In genomic region chr6:83866954-83867597, GRCm38 (mm10) we compare ENCODE assay signal across 8 mouse cellular contexts. TPM values are rescaled to one million over a fixed set of nuclear protein-coding genes. Genes with fewer than 3 reads are reported as not detected.
DNase-seq lines count a peak whose midpoint lies in the region; ATAC-seq and TF ChIP-seq lines count a peak whose summit lies in the region.

Gene Zfp638, plus strand, starts transcription at chr6:83867109.

- H3K9me3 ChIP-seq in MEL (replicated peaks; ENCODE audit: insufficient read depth, low read length), result no peaks in the 10 kb centered on the region
- H3K9me3 ChIP-seq in lung, embryonic 16.5 days (ENCODE audit: control insufficient read depth, low read length), result no peaks in the 10 kb centered on the region

- ATAC-seq in hematopoietic stem cell, adult 5-6 weeks (replicated peaks in 1 of 2; ENCODE audit: insufficient read depth in 1 of 2, low FRiP score in 2 of 2, low TSS enrichment in 1 of 2, low read depth in 1 of 2, poor library complexity in 2 of 2, severe bottlenecking in 2 of 2), result peak; percentile 94 to 97
- peak; percentile 98 for ATAC-seq in lung, embryonic 16.5 days (ENCODE audit: low read depth)

- WGBS in cerebellum, adult 2 months, result under 1% methylated on average over 50 of the region's 50 CpGs
- under 1% methylated on average over 50 of the region's 50 CpGs for WGBS in lung, embryonic 16.5 days

- H3K27ac ChIP-seq in MEL (ENCODE audit: control insufficient read depth, low read depth, low read length), result 0 out of 2 replicates have a peak within 1 kb of the TSS, but pooled peaks have one; percentile 21
- H3K27ac ChIP-seq in cerebellum, adult 2 months (ENCODE audit: insufficient read depth, low read length), result no peak within 1 kb of the TSS
- H3K27ac ChIP-seq in lung, embryonic 16.5 days (ENCODE audit: low read length), result peak within 1 kb of the TSS; percentile 68

- no peak for TF ChIP-seq EP300 in MEL (IDR thresholded peaks at IDR 0.05; ENCODE audit: low read depth in 1 of 2, low read length in 2 of 2)

- peaks cover 0 to 9% of the 10 kb centered on the region in 2 experiments; a peak in 2 of 4 replicates for H3K36me3 ChIP-seq in MEL (ENCODE audit: control insufficient read depth in 1 of 2, insufficient read depth in 2 of 2, low read length in 2 of 2)
- no peaks in the 10 kb centered on the region for H3K36me3 ChIP-seq in lung, embryonic 16.5 days (ENCODE audit: control insufficient read depth, insufficient read depth, low read length)

- no peak for TF ChIP-seq CTCF in MEL (IDR thresholded peaks at IDR 0.05 in 2 of 3, conservative IDR thresholded peaks at IDR 0.05 in 1 of 3; ENCODE audit: control insufficient read depth in 1 of 3, insufficient read depth in 1 of 3, low read depth in 2 of 3, low read length in 3 of 3, poor library complexity in 1 of 3, severe bottlenecking in 1 of 3)
- TF ChIP-seq CTCF in cerebellum, adult 2 months (IDR thresholded peaks at IDR 0.05; ENCODE audit: borderline replicate concordance, insufficient read depth, low read depth, low read length), result no peak

- H3K4me1 ChIP-seq in MEL (ENCODE audit: control insufficient read depth in 1 of 2, insufficient read depth in 2 of 2, low read length in 2 of 2), result 0 out of 4 replicates have a peak, but pooled peaks cover 0 to 7% of the 10 kb centered on the region in 2 experiments
- H3K4me1 ChIP-seq in cerebellum, adult 2 months (ENCODE audit: control insufficient read depth, insufficient read depth, low read length), result peaks cover 5% of the 10 kb centered on the region
- 0 out of 2 replicates have a peak, but pooled peaks cover 2% of the 10 kb centered on the region for H3K4me1 ChIP-seq in lung, embryonic 16.5 days (replicated peaks; ENCODE audit: control insufficient read depth, insufficient read depth, low read length)

- peak in 1 of 2 experiments; percentile 57; a peak in 2 of 4 replicates for TF ChIP-seq POLR2A in MEL (IDR thresholded peaks at IDR 0.05; ENCODE audit: control insufficient read depth in 1 of 2, insufficient read depth in 1 of 2, low read depth in 1 of 2, low read length in 2 of 2, poor library complexity in 1 of 2)
- TF ChIP-seq POLR2A in cerebellum, adult 2 months (IDR thresholded peaks at IDR 0.05; ENCODE audit: borderline replicate concordance, insufficient read depth, low read length), result 0 out of 2 replicates have a peak, but pooled peaks have one; percentile 16

- no peak for TF ChIP-seq RAD21 in MEL (IDR thresholded peaks at IDR 0.05; ENCODE audit: low read depth, low read length)

- H3K4me3 ChIP-seq in MEL (ENCODE audit: control insufficient read depth in 1 of 2, insufficient read depth in 1 of 2, low read depth in 2 of 2, low read length in 2 of 2), result peak within 1 kb of the TSS; percentile 71 to 79
- peak within 1 kb of the TSS; percentile 69 for H3K4me3 ChIP-seq in cerebellum, adult 2 months (replicated peaks; ENCODE audit: insufficient read depth, low read depth, low read length)
- H3K4me3 ChIP-seq in lung, embryonic 16.5 days (ENCODE audit: low read length), result peak within 1 kb of the TSS; percentile 68

- H3K27me3 ChIP-seq in MEL (ENCODE audit: control insufficient read depth in 1 of 2, insufficient read depth in 2 of 2, low read length in 2 of 2), result no peaks in the 10 kb centered on the region
- no peaks in the 10 kb centered on the region for H3K27me3 ChIP-seq in cerebellum, adult 2 months (ENCODE audit: control insufficient read depth, insufficient read depth, low read length)
- no peaks in the 10 kb centered on the region for H3K27me3 ChIP-seq in lung, embryonic 16.5 days (ENCODE audit: control insufficient read depth, insufficient read depth, low read depth, low read length)

- peak within 1 kb of the TSS; percentile 93 for H3K4me2 ChIP-seq in lung, embryonic 16.5 days (ENCODE audit: low read depth, low read length)

- peak; percentile 93 for DNase-seq in MEL (ENCODE audit: low read depth, low spot score)
- DNase-seq in cerebellum, adult 2 months, result peak; percentile 91 to 98
- peak; percentile 86 for DNase-seq in forelimb bud, embryonic 11.5 days (ENCODE audit: low read depth, low spot score)
- DNase-seq in layer of hippocampus, adult 9-10 months (ENCODE audit: low spot score), result peak; percentile 92
- DNase-seq in ovary, postnatal 10 days (ENCODE audit: low spot score), result peak; percentile 92
- peak; percentile 88 to 92 for DNase-seq in thymus, postnatal 10 days (ENCODE audit: low spot score in 2 of 2)

- no peaks in the 10 kb centered on the region; the same call in 1 of the 2 replicates for H3K79me2 ChIP-seq in MEL (ENCODE audit: control insufficient read depth, insufficient read depth, low read length, poor library complexity)

- H3K9ac ChIP-seq in MEL (ENCODE audit: control insufficient read depth, low read depth, low read length, poor library complexity, severe bottlenecking), result peak within 1 kb of the TSS; percentile 80
- peak within 1 kb of the TSS; percentile 67 for H3K9ac ChIP-seq in lung, embryonic 16.5 days (ENCODE audit: low read length)

TF ChIP-seq in MEL, 35 proteins besides CTCF, POLR2A, EP300 and RAD21:
- TF ChIP-seq SMC3 (IDR thresholded peaks at IDR 0.05; ENCODE audit: low read depth, low read length) (no peak), SIN3A (IDR thresholded peaks at IDR 0.05; ENCODE audit: low read length) (peak; percentile 32; the same call in 1 of the 2 replicates), TCF12 (IDR thresholded peaks at IDR 0.05; ENCODE audit: low read depth, low read length) (no peak), ZKSCAN1 (IDR thresholded peaks at IDR 0.05; ENCODE audit: low read depth, low read length) (no peak), JUND (IDR thresholded peaks at IDR 0.05; ENCODE audit: low read depth, low read length) (no peak), NELFE (IDR thresholded peaks at IDR 0.05; ENCODE audit: low read depth, low read length) (0 out of 2 replicates have a peak, but pooled peaks have one; percentile 21), ZNF384 (IDR thresholded peaks at IDR 0.05; ENCODE audit: low read depth, low read length) (no peak), USF2 (IDR thresholded peaks at IDR 0.05; ENCODE audit: borderline replicate concordance in 1 of 2, insufficient read depth in 1 of 2, low read depth in 1 of 2, low read length in 2 of 2) (no peak), HCFC1 (IDR thresholded peaks at IDR 0.05; ENCODE audit: low read depth, low read length) (0 out of 2 replicates have a peak, but pooled peaks have one; percentile 43), CHD1 (IDR thresholded peaks at IDR 0.05; ENCODE audit: low read depth, low read length) (no peak), ELF1 (IDR thresholded peaks at IDR 0.05; ENCODE audit: low read depth, low read length) (no peak), POLR2AphosphoS5 (IDR thresholded peaks at IDR 0.05; ENCODE audit: borderline replicate concordance, low read depth, low read length) (no peak), GABPA (IDR thresholded peaks at IDR 0.05; ENCODE audit: low read depth, low read length) (no peak), MAFK (IDR thresholded peaks at IDR 0.05; ENCODE audit: borderline replicate concordance, low read depth, low read length) (no peak), BHLHE40 (IDR thresholded peaks at IDR 0.05; ENCODE audit: borderline replicate concordance, low read depth, low read length) (no peak), MAZ (IDR thresholded peaks at IDR 0.05; ENCODE audit: low read depth, low read length) (no peak; the same call in 1 of the 2 replicates), ZC3H11A (IDR thresholded peaks at IDR 0.05; ENCODE audit: low read depth, low read length) (no peak), TBP (IDR thresholded peaks at IDR 0.05; ENCODE audit: low read depth, low read length) (no peak), GATA1 (IDR thresholded peaks at IDR 0.05; ENCODE audit: low read depth, low read length) (no peak), MYC (IDR thresholded peaks at IDR 0.05; ENCODE audit: low read depth, low read length) (no peak), UBTF (IDR thresholded peaks at IDR 0.05; ENCODE audit: borderline replicate concordance, insufficient read depth, low read depth, low read length) (no peak), MXI1 (IDR thresholded peaks at IDR 0.05; ENCODE audit: low read depth, low read length) (peak; percentile 47; the same call in 1 of the 2 replicates), NRF1 (IDR thresholded peaks at IDR 0.05; ENCODE audit: insufficient read depth, low read depth, low read length, poor library complexity, severe bottlenecking) (no peak; the same call in 1 of the 2 replicates), KAT2A (conservative IDR thresholded peaks at IDR 0.05; ENCODE audit: low read depth, low read length) (no peak), RCOR1 (IDR thresholded peaks at IDR 0.05; ENCODE audit: low read depth, low read length) (no peak), POLR2AphosphoS2 (IDR thresholded peaks at IDR 0.05; ENCODE audit: low read length) (no peak), ZMIZ1 (IDR thresholded peaks at IDR 0.05; ENCODE audit: low read depth, low read length) (no peak), CHD2 (IDR thresholded peaks at IDR 0.05; ENCODE audit: low read length) (no peak), E2F4 (IDR thresholded peaks at IDR 0.05; ENCODE audit: borderline replicate concordance, low read depth, low read length) (peak; percentile 98), ETS1 (IDR thresholded peaks at IDR 0.05; ENCODE audit: low read depth, low read length) (no peak), MEF2A (IDR thresholded peaks at IDR 0.05; ENCODE audit: extremely low read depth, insufficient replicate concordance, low read depth, low read length, poor library complexity, severe bottlenecking) (no peak), MYB (IDR thresholded peaks at IDR 0.05; ENCODE audit: low read depth, low read length) (no peak), USF1 (IDR thresholded peaks at IDR 0.05; ENCODE audit: low read depth, low read length) (no peak), TAL1 (IDR thresholded peaks at IDR 0.05; ENCODE audit: low read length) (no peak), MAX (IDR thresholded peaks at IDR 0.05; ENCODE audit: low read length) (peak; percentile 58; the same call in 1 of the 2 replicates)

RNA-seq across cellular contexts. Expression of gene Zfp638, which starts in this region (rescaled TPM):
- 50.1 and 53.0 TPM in 2 replicates for total RNA-seq in MEL (2012; rRNA removed)
- 10 to 100 TPM; 61.2 to 69.0 TPM for polyA plus RNA-seq in MEL (2012; ENCODE audit: insufficient read depth in 1 of 2, insufficient read length in 2 of 2, low read depth in 1 of 2, low replicate concordance in 2 of 2, missing spikeins in 1 of 2)
- polyA plus RNA-seq in cerebellum, adult 2 months (2012; rRNA removed), result 59.6 and 62.7 TPM in 2 replicates
- 232 and 268 TPM in 2 replicates for total RNA-seq in hematopoietic stem cell, adult 5-6 weeks (2017)
- 56.6 and 58.7 TPM in 2 replicates for polyA plus RNA-seq in lung, embryonic 16.5 days (2015; fragmentation: Nextera tagmentation; extraction: Ambion mirVana)
